Mouse (Mus musculus) A20 (cell line): ENCODE data around the gene Slc12a7.
"Not testable (repeated sequence)": the region's sequence is repeated elsewhere in the genome, so short reads cannot be mapped to it uniquely, and the experiment has no call there.

ENCODE experiments used
- DNase-seq: peaks from one replicate; pipeline ENCODE4 v3.0.0-alpha.2; 2011; ENCODE audit warnings: low read depth, low spot score

Gene Slc12a7

DNA sequence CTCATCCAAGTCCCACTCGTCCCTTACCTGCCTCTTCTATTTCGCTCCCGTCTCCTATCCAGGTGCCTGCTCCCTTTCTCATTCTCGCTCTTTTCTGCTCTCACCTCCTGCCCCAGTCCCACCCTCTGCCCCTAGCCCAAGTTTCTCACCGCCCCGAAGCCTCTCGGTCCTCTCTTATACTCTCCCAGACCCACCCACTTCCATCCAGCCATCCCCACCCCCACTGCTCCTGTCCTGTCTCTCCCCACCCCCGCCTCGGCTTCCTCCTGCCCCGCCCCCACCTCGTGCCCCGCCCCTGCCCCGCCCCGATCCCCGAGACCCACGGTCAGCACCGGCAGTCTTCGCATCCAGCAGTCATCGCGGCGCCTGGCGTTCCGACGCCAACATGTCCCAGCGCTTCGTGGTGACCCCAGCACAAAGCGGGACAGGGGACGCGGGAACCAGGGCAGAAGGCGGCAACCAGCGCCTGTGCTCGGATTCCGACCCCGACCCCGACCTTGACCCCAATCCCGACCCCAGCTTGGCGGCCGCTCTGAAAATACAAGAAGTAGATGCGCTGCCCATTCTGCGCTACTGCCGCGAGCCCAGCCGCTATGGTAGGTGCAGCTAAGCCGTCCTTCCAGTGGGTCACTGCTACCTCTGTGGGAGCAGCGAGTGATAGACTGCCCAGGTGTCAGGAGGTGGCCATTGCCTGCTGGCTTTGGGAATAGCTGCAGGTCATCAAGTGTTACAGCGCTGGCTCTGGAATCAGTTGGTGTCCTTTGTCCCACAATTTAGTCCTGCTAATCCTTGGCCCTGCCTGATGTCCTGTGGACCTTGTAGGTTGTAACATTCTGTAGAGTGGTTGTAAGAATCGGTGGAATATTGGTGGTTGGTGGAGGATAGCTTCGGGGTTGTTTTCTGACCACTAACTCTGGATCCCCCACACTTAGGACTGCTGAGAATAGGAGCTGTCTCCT lies at the start of gene Slc12a7:
Slc12a7 (plus strand) TSS at position 353 of the 959 bp plus-strand sequence.
- DNase-seq, result no peak

DNA sequence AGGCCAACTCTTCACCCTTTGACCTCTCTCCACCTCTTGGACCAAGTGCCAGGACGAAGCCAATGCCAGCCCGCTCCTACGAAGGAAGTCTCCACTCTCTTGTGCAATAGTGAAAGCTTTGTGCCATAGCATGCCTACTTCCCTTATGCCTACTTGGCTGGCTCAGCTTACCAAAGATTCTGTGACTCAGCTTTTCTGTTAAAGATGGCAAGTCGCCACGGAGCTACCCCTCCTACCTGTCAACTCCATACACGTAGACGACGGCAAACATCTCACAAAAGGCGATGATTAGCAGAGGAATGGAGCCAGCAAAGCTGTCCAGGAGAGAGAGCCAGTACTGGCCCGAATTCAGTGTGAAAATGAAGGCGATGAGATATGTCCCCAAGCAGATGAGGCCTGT lies 49.2 kb upstream of the Slc12a7 start:
- DNase-seq, result no peak

DNA sequence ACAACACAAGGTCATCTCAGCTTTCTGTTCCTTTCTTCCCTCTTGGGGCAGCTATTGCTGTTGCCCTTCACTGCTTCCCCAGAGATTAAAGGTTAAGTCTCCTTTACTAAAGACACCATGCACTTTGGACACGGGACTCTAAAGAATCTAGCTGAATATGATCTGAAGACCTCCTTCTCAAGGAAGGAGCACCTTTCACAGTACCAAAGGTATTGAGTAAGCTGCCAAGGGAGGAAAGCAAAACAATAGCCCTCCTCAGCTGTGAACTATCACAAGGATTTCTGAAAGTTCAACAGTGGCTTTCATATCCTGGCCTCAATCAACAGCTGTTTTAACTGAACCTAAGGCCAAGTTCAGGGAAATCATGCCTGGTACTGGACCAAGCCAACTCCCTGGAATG lies 48.5 kb upstream of the Slc12a7 start:
- no peak for DNase-seq

GRCm38 (mm10) chr13:73685502-73685901 lies 47.4 kb upstream of the Slc12a7 start:
- no peak for DNase-seq

DNA sequence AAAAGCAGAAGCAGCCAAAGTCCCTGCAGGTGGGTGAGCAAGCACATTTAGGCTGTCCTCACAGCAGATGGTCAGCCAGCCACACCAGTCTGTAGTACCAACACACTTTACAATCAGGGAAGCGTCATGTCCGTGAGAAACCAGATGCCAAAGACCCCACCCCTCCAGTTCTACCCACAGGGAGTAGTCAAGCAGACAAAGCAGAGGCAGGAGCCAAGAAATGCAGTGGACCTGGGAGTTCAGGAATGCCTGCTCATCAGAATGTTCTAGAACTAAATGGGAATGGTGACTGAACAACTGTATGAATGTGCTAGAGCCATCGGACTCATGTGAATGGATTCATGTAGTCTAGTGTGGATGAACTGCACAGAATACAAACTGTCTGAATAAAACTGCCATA lies 45.3 kb upstream of the Slc12a7 start:
- no peak for DNase-seq

- DNase-seq, result no peak
These were observed 44.0 kb upstream of the Slc12a7 start for GRCm38 (mm10) chr13:73688934-73689333.

GRCm38 (mm10) chr13:73692249-73692868 lies 40.5 kb upstream of the Slc12a7 start:
- DNase-seq, result peak; percentile 83

DNA sequence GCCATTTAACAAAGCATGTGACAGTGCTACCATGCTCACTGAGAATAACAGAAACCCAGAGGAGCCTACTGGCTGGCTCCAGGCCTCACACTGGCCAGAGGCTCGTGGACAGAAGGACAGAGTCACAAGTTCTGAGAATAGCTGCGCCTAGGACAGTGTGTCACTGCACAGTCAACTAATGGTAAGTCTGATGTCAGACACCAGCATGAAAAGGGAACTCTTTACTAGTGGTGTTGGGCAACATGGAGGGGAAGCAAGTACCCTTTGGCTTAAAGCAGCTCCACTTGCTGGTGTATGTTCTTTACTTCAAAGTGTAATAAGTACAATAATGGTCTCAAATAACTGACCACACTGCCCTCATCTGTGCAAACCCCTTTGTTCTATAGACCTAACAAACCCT lies 39.6 kb upstream of the Slc12a7 start:
- no peak for DNase-seq

DNA sequence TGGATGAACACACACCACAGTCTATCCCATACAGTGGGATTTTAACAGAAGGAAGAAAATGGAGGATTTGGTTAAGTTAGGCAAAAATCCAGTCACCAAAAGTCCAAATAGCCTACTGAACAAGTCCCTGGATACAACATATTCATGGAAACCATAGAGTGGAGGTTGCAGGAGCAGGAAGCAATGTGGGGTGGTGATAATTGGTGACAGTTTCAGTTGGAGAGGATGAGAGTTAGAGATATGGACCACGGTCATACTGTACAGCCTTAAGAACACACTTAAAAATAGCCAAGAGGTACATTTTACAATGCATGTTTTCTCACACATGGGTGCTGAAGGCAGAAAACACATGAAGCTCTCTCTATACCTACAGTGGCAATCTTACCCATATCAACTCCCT lies 37.9 kb upstream of the Slc12a7 start:
- DNase-seq, result no peak

DNA sequence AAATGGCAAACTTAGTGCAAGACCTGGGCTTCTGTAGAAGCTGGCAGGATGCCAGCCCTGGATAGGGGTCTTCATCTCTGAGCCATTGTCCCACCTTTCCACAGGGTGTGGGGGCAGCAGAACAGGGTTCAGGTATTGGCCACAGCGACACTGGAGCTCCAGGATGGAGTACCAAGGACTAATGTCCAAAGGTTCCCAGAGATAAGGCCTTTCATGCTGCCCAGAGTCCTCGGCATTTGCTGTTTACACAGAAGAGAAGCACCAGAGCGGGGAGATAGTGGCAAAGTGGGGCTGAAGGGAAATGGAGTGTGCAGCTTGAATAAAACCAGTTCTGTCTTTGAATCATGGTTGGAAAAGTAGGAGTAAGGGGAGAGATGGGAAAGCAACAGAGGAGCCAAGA lies 36.4 kb upstream of the Slc12a7 start:
- no peak for DNase-seq

GRCm38 (mm10) chr13:73699714-73700113 lies 33.2 kb upstream of the Slc12a7 start:
- DNase-seq, result no peak

GRCm38 (mm10) chr13:73700554-73700953 lies 32.3 kb upstream of the Slc12a7 start:
- no peak for DNase-seq

GRCm38 (mm10) chr13:73701161-73701883 lies 31.6 kb upstream of the Slc12a7 start:
- no peak for DNase-seq

- DNase-seq, result no peak
These were observed 30.1 kb upstream of the Slc12a7 start for GRCm38 (mm10) chr13:73702776-73703175.

- DNase-seq, result not testable (repeated sequence)
These were observed 29.4 kb upstream of the Slc12a7 start for GRCm38 (mm10) chr13:73703486-73703885.

- no peak for DNase-seq
These were observed 28.1 kb upstream of the Slc12a7 start, which contains the start of gene Slc6a19 for GRCm38 (mm10) chr13:73704694-73705325. TSS of gene Slc6a19 (minus strand) at chr13:73704865.

GRCm38 (mm10) chr13:73709491-73709890 lies 23.4 kb upstream of the Slc12a7 start:
- no peak for DNase-seq

DNA sequence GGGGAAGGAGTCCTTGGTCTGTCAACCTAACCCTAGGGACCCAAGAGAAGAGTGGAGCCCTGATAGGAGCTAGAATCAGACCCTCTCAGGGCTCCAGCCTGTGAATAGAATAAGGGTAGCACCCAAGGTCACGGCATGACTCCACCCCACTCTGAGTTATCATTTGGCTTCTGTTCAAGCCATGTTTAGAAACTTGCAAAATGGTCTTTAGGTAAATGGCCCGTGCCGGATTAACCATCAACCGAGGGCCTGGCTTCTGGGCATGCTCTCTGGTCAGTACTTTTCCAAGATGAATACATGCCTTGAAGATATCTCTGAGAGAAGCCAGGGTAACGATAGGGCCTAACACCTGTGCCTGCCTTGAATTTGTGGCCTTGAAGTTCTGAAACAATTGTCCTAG lies 21.7 kb upstream of the Slc12a7 start:
- no peak for DNase-seq

DNA sequence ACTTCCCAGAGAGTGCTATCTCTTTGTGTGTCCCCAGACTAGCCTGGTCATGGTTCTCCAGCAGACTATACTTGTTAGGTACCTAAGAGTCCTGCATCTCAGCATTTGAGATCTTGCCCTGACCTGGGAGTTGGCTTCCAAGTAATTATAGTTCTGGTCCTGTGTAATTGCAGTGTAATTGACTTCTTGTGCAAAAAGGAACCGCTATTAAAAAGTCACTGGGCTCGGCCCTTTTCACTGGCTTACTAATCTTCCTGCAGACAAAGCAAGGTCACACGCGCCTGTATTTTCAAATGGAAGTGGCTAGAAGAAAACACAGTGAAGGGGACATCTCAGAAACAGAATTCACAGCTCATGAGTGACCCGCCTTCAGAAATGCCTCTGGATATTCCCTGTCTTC lies 21.1 kb upstream of the Slc12a7 start:
- DNase-seq, result no peak

- no peak for DNase-seq
These were observed 20.7 kb upstream of the Slc12a7 start for GRCm38 (mm10) chr13:73712228-73712627.

DNA sequence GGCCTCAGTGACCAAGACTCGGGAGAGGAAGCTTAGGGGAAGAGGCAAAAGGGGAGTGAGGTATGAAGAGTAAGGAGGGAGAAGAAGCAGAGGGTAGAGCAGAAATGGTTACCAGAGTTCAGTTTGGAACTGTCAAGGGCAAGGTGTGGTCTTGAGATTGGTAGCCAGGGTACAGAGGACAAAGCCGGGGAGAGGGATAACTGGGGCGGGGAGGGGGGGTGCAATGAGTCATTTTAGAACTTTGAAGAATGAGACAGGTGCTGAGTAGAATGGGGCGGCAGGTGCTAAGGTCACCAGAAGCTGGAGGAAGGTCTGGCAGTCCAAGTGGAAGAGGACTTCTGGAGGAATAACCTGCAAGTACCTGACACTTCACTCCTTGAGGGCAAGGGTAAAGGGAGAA lies 19.7 kb upstream of the Slc12a7 start:
- DNase-seq, result no peak

- DNase-seq, result peak; percentile 31
These were observed 18.9 kb upstream of the Slc12a7 start for GRCm38 (mm10) chr13:73714020-73714419.
